Mouse (Mus musculus): ENCODE measurements at regions not wholly inside any gene's neighbourhood (a gene's known extent, or its start where the extent isn't known, plus 50 kb on each side); places are given as distances from the start of the nearest gene placed in this dataset.

- H3K9me3 ChIP-seq (ENCODE audit: low read length), result no peaks in the 10 kb centered on the region
- TF ChIP-seq CTCF (IDR thresholded peaks at IDR 0.05; ENCODE audit: low read depth), result peak; percentile 53
- peak overlapping the region; percentile 76 for H3K27ac ChIP-seq
- 38% methylated on average over 5 of the region's 5 CpGs for WGBS
- H3K27me3 ChIP-seq (ENCODE audit: insufficient read depth, low read length), result no peaks in the 10 kb centered on the region
- no peaks in the 10 kb centered on the region for H3K4me1 ChIP-seq (ENCODE audit: insufficient read depth, low read length)
- no peak overlapping the region for H3K4me3 ChIP-seq (ENCODE audit: low read length)
- DNase-seq (ENCODE audit: low spot score) (peak; percentile 82), ATAC-seq (peak; percentile 97)
- no peak overlapping the region for H3K4me2 ChIP-seq (ENCODE audit: low read depth, low read length)
- no peaks in the 10 kb centered on the region for H3K36me3 ChIP-seq (ENCODE audit: insufficient read depth, low read length)
- H3K9ac ChIP-seq (replicated peaks; ENCODE audit: low read length), result no peak overlapping the region
Measured at GRCm38 (mm10) chr13:102573286-102573921, 120.0 kb upstream of the Cd180 start.

GRCm38 (mm10) chr13:102576871-102577662 lies 116.3 kb upstream of the Cd180 start:
- no peaks in the 10 kb centered on the region for H3K27me3 ChIP-seq (ENCODE audit: insufficient read depth, low read length)
- DNase-seq (ENCODE audit: low spot score), result no peak
- H3K9me3 ChIP-seq (ENCODE audit: low read length), result no peaks in the 10 kb centered on the region
- H3K4me2 ChIP-seq (ENCODE audit: low read depth, low read length), result no peak overlapping the region
- ATAC-seq, result no peak
- H3K9ac ChIP-seq (replicated peaks; ENCODE audit: low read length), result no peak overlapping the region
- no peaks in the 10 kb centered on the region for H3K4me1 ChIP-seq (ENCODE audit: insufficient read depth, low read length)
- no peak overlapping the region for H3K4me3 ChIP-seq (ENCODE audit: low read length)
- WGBS, result 76% methylated on average over 7 of the region's 7 CpGs
- H3K36me3 ChIP-seq (ENCODE audit: insufficient read depth, low read length), result no peaks in the 10 kb centered on the region
- H3K27ac ChIP-seq, result no peak overlapping the region
- TF ChIP-seq CTCF (IDR thresholded peaks at IDR 0.05; ENCODE audit: low read depth), result no peak

- TF ChIP-seq CTCF (IDR thresholded peaks at IDR 0.05; ENCODE audit: low read depth), result no peak
- no peaks in the 10 kb centered on the region for H3K36me3 ChIP-seq (ENCODE audit: insufficient read depth, low read length)
- DNase-seq (ENCODE audit: low spot score), result no peak
- H3K4me2 ChIP-seq (ENCODE audit: low read depth, low read length), result no peak overlapping the region
- ATAC-seq, result no peak
- no peak overlapping the region for H3K27ac ChIP-seq
- H3K4me3 ChIP-seq (ENCODE audit: low read length), result no peak overlapping the region
- H3K27me3 ChIP-seq (ENCODE audit: insufficient read depth, low read length), result no peaks in the 10 kb centered on the region
- H3K9me3 ChIP-seq (ENCODE audit: low read length), result no peaks in the 10 kb centered on the region
- H3K9ac ChIP-seq (replicated peaks; ENCODE audit: low read length), result no peak overlapping the region
- no peaks in the 10 kb centered on the region for H3K4me1 ChIP-seq (ENCODE audit: insufficient read depth, low read length)
- 64% methylated on average over 2 of the region's 2 CpGs for WGBS
Measured at GRCm38 (mm10) chr13:102578811-102579210, 114.5 kb upstream of the Cd180 start.

GRCm38 (mm10) chr13:102579638-102580037 lies 113.7 kb upstream of the Cd180 start:
- Histone ChIP-seq H3K36me3 (ENCODE audit: insufficient read depth, low read length) (no peaks in the 10 kb centered on the region), H3K9ac (replicated peaks; ENCODE audit: low read length) (no peak overlapping the region), H3K4me3 (ENCODE audit: low read length) (no peak overlapping the region), H3K9me3 (ENCODE audit: low read length) (no peaks in the 10 kb centered on the region), H3K4me2 (ENCODE audit: low read depth, low read length) (no peak overlapping the region), H3K27ac (no peak overlapping the region), H3K4me1 (ENCODE audit: insufficient read depth, low read length) (no peaks in the 10 kb centered on the region), H3K27me3 (ENCODE audit: insufficient read depth, low read length) (no peaks in the 10 kb centered on the region)
- 96% methylated on average over 3 of the region's 3 CpGs for WGBS
- ATAC-seq, result no peak
- DNase-seq (ENCODE audit: low spot score), result no peak
- no peak for TF ChIP-seq CTCF (IDR thresholded peaks at IDR 0.05; ENCODE audit: low read depth)

- ATAC-seq, result no peak
- Histone ChIP-seq H3K36me3 (ENCODE audit: insufficient read depth, low read length) (no peaks in the 10 kb centered on the region), H3K4me1 (ENCODE audit: insufficient read depth, low read length) (no peaks in the 10 kb centered on the region), H3K27ac (no peak overlapping the region), H3K9ac (replicated peaks; ENCODE audit: low read length) (no peak overlapping the region), H3K27me3 (ENCODE audit: insufficient read depth, low read length) (no peaks in the 10 kb centered on the region), H3K9me3 (ENCODE audit: low read length) (no peaks in the 10 kb centered on the region), H3K4me2 (ENCODE audit: low read depth, low read length) (no peak overlapping the region), H3K4me3 (ENCODE audit: low read length) (no peak overlapping the region)
- TF ChIP-seq CTCF (IDR thresholded peaks at IDR 0.05; ENCODE audit: low read depth), result no peak
- DNase-seq (ENCODE audit: low spot score), result peak; percentile 37
- 69% methylated on average over 12 of the region's 12 CpGs for WGBS
Measured at GRCm38 (mm10) chr13:102583984-102584645, 109.2 kb upstream of the Cd180 start.

- WGBS, result 36% methylated on average over 6 of the region's 6 CpGs
- no peak for DNase-seq (ENCODE audit: low spot score)
- Histone ChIP-seq H3K27me3 (ENCODE audit: insufficient read depth, low read length) (no peaks in the 10 kb centered on the region), H3K27ac (no peak overlapping the region), H3K36me3 (ENCODE audit: insufficient read depth, low read length) (no peaks in the 10 kb centered on the region), H3K4me1 (ENCODE audit: insufficient read depth, low read length) (0 out of 2 replicates have a peak, but pooled peaks cover 11% of the 10 kb centered on the region), H3K4me3 (ENCODE audit: low read length) (no peak overlapping the region), H3K9ac (replicated peaks; ENCODE audit: low read length) (no peak overlapping the region), H3K4me2 (ENCODE audit: low read depth, low read length) (no peak overlapping the region), H3K9me3 (ENCODE audit: low read length) (no peaks in the 10 kb centered on the region)
- ATAC-seq, result no peak
- no peak for TF ChIP-seq CTCF (IDR thresholded peaks at IDR 0.05; ENCODE audit: low read depth)
Measured at GRCm38 (mm10) chr13:102586215-102586614, 107.1 kb upstream of the Cd180 start.
